Mouse (Mus musculus): ENCODE results near the gene Aloxe3. TPM values are rescaled to one million over a fixed set of nuclear protein-coding genes. Genes with fewer than 3 reads are reported as not detected.

Gene Aloxe3
- total and polyA plus RNA-seq, 3 experiments, result 0.13 TPM; not detected in 2

- TF ChIP-seq GATA1 (IDR thresholded peaks at IDR 0.05; ENCODE audit: low read depth, low read length) (0 out of 2 replicates have a peak, but pooled peaks have one; percentile 8), POLR2AphosphoS2 (IDR thresholded peaks at IDR 0.05; ENCODE audit: low read length) (no peak), MYC (IDR thresholded peaks at IDR 0.05; ENCODE audit: low read depth, low read length) (peak; percentile 47; the same call in 1 of the 2 replicates), ZMIZ1 (IDR thresholded peaks at IDR 0.05; ENCODE audit: low read depth, low read length) (no peak), USF2 (IDR thresholded peaks at IDR 0.05; ENCODE audit: borderline replicate concordance in 1 of 2, insufficient read depth in 1 of 2, low read depth in 1 of 2, low read length in 2 of 2) (no peak), CTCF (IDR thresholded peaks at IDR 0.05 in 2 of 3, conservative IDR thresholded peaks at IDR 0.05 in 1 of 3; ENCODE audit: control insufficient read depth in 1 of 3, insufficient read depth in 1 of 3, low read depth in 2 of 3, low read length in 3 of 3, poor library complexity in 1 of 3, severe bottlenecking in 1 of 3) (peak in 1 of 3 experiments; percentile 37; a peak in 3 of 6 replicates), ZNF384 (IDR thresholded peaks at IDR 0.05; ENCODE audit: low read depth, low read length) (0 out of 2 replicates have a peak, but pooled peaks have one; percentile 27), EP300 (IDR thresholded peaks at IDR 0.05; ENCODE audit: low read depth in 1 of 2, low read length in 2 of 2) (no peak), RCOR1 (IDR thresholded peaks at IDR 0.05; ENCODE audit: low read depth, low read length) (no peak), HCFC1 (IDR thresholded peaks at IDR 0.05; ENCODE audit: low read depth, low read length) (0 out of 2 replicates have a peak, but pooled peaks have one; percentile 39), NRF1 (IDR thresholded peaks at IDR 0.05; ENCODE audit: insufficient read depth, low read depth, low read length, poor library complexity, severe bottlenecking) (no peak; the same call in 1 of the 2 replicates), MXI1 (IDR thresholded peaks at IDR 0.05; ENCODE audit: low read depth, low read length) (peak; percentile 60; the same call in 1 of the 2 replicates), JUND (IDR thresholded peaks at IDR 0.05; ENCODE audit: low read depth, low read length) (no peak), MEF2A (IDR thresholded peaks at IDR 0.05; ENCODE audit: extremely low read depth, insufficient replicate concordance, low read depth, low read length, poor library complexity, severe bottlenecking) (no peak), ELF1 (IDR thresholded peaks at IDR 0.05; ENCODE audit: low read depth, low read length) (0 out of 2 replicates have a peak, but pooled peaks have one; percentile 43), MAZ (IDR thresholded peaks at IDR 0.05; ENCODE audit: low read depth, low read length) (peak; percentile 92; the same call in 1 of the 2 replicates), SIN3A (IDR thresholded peaks at IDR 0.05; ENCODE audit: low read length) (peak; percentile 3), TBP (IDR thresholded peaks at IDR 0.05; ENCODE audit: low read depth, low read length) (peak; percentile 98), MAFK (IDR thresholded peaks at IDR 0.05; ENCODE audit: borderline replicate concordance, low read depth, low read length) (peak; percentile 89), KAT2A (conservative IDR thresholded peaks at IDR 0.05; ENCODE audit: low read depth, low read length) (0 out of 2 replicates have a peak, but pooled peaks have one; percentile 27)
- Histone ChIP-seq H3K27ac (ENCODE audit: control insufficient read depth, low read depth, low read length) (no peak overlapping the region), H3K36me3 (ENCODE audit: control insufficient read depth in 1 of 2, insufficient read depth in 2 of 2, low read length in 2 of 2) (no peaks in the 10 kb centered on the region), H3K4me3 (ENCODE audit: control insufficient read depth in 1 of 2, insufficient read depth in 1 of 2, low read depth in 2 of 2, low read length in 2 of 2) (peak overlapping the region; percentile 41 to 88), H3K79me2 (ENCODE audit: control insufficient read depth, insufficient read depth, low read length, poor library complexity) (no peaks in the 10 kb centered on the region; the same call in 1 of the 2 replicates), H3K4me1 (ENCODE audit: control insufficient read depth in 1 of 2, insufficient read depth in 2 of 2, low read length in 2 of 2) (peaks cover 0 to 9% of the 10 kb centered on the region in 2 experiments; a peak in 2 of 4 replicates), H3K27me3 (ENCODE audit: control insufficient read depth in 1 of 2, insufficient read depth in 2 of 2, low read length in 2 of 2) (no peaks in the 10 kb centered on the region), H3K9ac (ENCODE audit: control insufficient read depth, low read depth, low read length, poor library complexity, severe bottlenecking) (peak overlapping the region; percentile 60), H3K9me3 (replicated peaks; ENCODE audit: insufficient read depth, low read length) (no peaks in the 10 kb centered on the region)
- DNase-seq (ENCODE audit: low read depth, low spot score), result peak; percentile 96
Observed at GRCm38 (mm10) chr11:69123056-69123692, 2.5 kb upstream of the Aloxe3 start.
